Mouse (Mus musculus): ENCODE data around the gene Etnk2.
"Not testable (repeated sequence)": the region's sequence is repeated elsewhere in the genome, so short reads cannot be mapped to it uniquely, and the experiment has no call there.

The Etnk2 gene

GRCm38 (mm10) chr1:133363276-133364021 is at the start of gene Etnk2:
Etnk2 (plus strand) TSS chr1:133363572.
- peak; percentile 29 for DNase-seq (ENCODE audit: low spot score)

GRCm38 (mm10) chr1:133314364-133314763 is 49.0 kb upstream of the Etnk2 start:
- peak; percentile 29 for DNase-seq (ENCODE audit: low spot score)

- no peak for DNase-seq (ENCODE audit: low spot score)
Observed at GRCm38 (mm10) chr1:133315775-133316174, 47.6 kb upstream of the Etnk2 start.

- no peak for DNase-seq (ENCODE audit: low spot score)
Observed at GRCm38 (mm10) chr1:133316577-133316976, 46.8 kb upstream of the Etnk2 start.

- no peak for DNase-seq (ENCODE audit: low spot score)
Observed at GRCm38 (mm10) chr1:133317149-133317548, 46.2 kb upstream of the Etnk2 start.

- no peak for DNase-seq (ENCODE audit: low spot score)
Observed at GRCm38 (mm10) chr1:133321267-133321925, 42.0 kb upstream of the Etnk2 start, which contains the start of gene Kiss1. Kiss1 (plus strand) TSS chr1:133321875.

GRCm38 (mm10) chr1:133323333-133323732 is 40.0 kb upstream of the Etnk2 start:
- DNase-seq (ENCODE audit: low spot score) = no peak

GRCm38 (mm10) chr1:133325951-133326350 is 37.4 kb upstream of the Etnk2 start:
- no peak for DNase-seq (ENCODE audit: low spot score)

GRCm38 (mm10) chr1:133327094-133327493 is 36.3 kb upstream of the Etnk2 start:
- no peak for DNase-seq (ENCODE audit: low spot score)

- DNase-seq (ENCODE audit: low spot score) = no peak
Observed at GRCm38 (mm10) chr1:133328299-133328795, 35.0 kb upstream of the Etnk2 start.

GRCm38 (mm10) chr1:133328896-133329637 is 34.3 kb upstream of the Etnk2 start:
- no peak for DNase-seq (ENCODE audit: low spot score)

- no peak for DNase-seq (ENCODE audit: low spot score)
Observed at GRCm38 (mm10) chr1:133329638-133329964, 33.8 kb upstream of the Etnk2 start.

- no peak for DNase-seq (ENCODE audit: low spot score)
Observed at GRCm38 (mm10) chr1:133331142-133331541, 32.2 kb upstream of the Etnk2 start.

- DNase-seq (ENCODE audit: low spot score) = no peak
Observed at GRCm38 (mm10) chr1:133332656-133333430, 30.5 kb upstream of the Etnk2 start.

GRCm38 (mm10) chr1:133333937-133334336 is 29.4 kb upstream of the Etnk2 start:
- no peak for DNase-seq (ENCODE audit: low spot score)

- not testable (repeated sequence) for DNase-seq (ENCODE audit: low spot score)
Observed at GRCm38 (mm10) chr1:133340403-133340802, 23.0 kb upstream of the Etnk2 start.

GRCm38 (mm10) chr1:133344357-133344756 is 19.0 kb upstream of the Etnk2 start:
- DNase-seq (ENCODE audit: low spot score) = no peak

- no peak for DNase-seq (ENCODE audit: low spot score)
Observed at GRCm38 (mm10) chr1:133346531-133346930, 16.8 kb upstream of the Etnk2 start.

GRCm38 (mm10) chr1:133347226-133347625 is 16.1 kb upstream of the Etnk2 start:
- no peak for DNase-seq (ENCODE audit: low spot score)

GRCm38 (mm10) chr1:133347693-133348520 is 15.5 kb upstream of the Etnk2 start:
- no peak for DNase-seq (ENCODE audit: low spot score)

- DNase-seq (ENCODE audit: low spot score) = no peak
Observed at GRCm38 (mm10) chr1:133350210-133350609, 13.2 kb upstream of the Etnk2 start, which contains the start of gene Ren1. Ren1 (plus strand) TSS chr1:133350510.
